Mouse (Mus musculus): ENCODE data around the gene Sesn1.

DNA sequence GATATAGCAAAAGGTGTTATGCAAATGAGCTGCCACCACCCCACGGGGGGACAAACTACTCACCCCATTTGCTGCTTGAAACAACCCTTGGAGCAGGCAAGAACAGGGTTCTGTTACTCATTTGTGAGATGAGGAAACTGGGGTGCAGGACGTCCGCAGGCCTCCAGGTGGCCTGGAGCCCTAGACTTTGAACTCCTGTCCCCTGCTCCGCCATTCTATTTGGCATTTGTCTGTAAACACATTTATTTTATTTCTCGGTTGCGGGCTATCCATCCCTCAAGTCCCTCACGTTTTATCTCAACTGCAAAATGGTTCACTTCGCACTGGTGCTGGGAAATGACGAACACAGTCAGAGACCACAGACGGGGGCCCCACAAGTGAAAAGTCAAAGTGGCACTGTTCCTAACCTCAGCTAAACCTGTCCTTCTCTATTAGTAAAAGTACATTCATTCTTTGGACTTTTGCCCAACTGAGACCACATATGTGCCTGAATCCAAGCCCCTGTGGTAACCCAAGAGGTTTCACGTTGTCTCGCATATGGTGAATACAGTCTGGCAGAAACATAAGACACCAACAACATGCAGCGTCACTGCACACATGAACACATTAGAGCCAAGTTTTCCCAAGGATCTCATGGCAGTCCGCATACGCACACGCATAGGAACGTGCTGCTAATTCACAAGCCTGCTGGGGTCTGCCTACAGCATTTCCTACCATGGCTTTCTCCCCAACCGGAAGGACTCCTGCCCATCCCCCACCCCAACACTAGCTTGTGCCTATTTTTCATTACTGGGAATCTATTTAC is 147.9 kb downstream of the Sesn1 start:
- TF ChIP-seq POLR2A (IDR thresholded peaks at IDR 0.05; ENCODE audit: control insufficient read depth, low read depth, low read length): no peak
- no peak for TF ChIP-seq CTCF (IDR thresholded peaks at IDR 0.05; ENCODE audit: control insufficient read depth, insufficient read depth, insufficient replicate concordance, low read depth, low read length)
